Mouse (Mus musculus): ENCODE results near the gene Slc5a5. TPM values are rescaled to one million over a fixed set of nuclear protein-coding genes. Genes with fewer than 3 reads are reported as not detected.

The Slc5a5 gene
- polyA plus RNA-seq, 2 experiments, result 0.03 to 0.10 TPM

GRCm38 (mm10) chr8:70911596-70911995 lies 19.0 kb upstream of the Slc5a5 start:
- no peak overlapping the region for H3K4me3 ChIP-seq (ENCODE audit: insufficient read depth in 1 of 2, low read depth in 2 of 2, low read length in 2 of 2)
- H3K27me3 ChIP-seq (ENCODE audit: control insufficient read depth, insufficient read depth, low read length), result no peaks in the 10 kb centered on the region
- H3K27ac ChIP-seq, result no peak overlapping the region
- H3K4me1 ChIP-seq (replicated peaks; ENCODE audit: control insufficient read depth in 2 of 2, insufficient read depth in 2 of 2, low read length in 1 of 2), result peaks cover 10 to 12% of the 10 kb centered on the region in 2 experiments; a peak in 3 of 4 replicates
- TF ChIP-seq CTCF (IDR thresholded peaks at IDR 0.05; ENCODE audit: low read depth) (peak; percentile 40; the same call in 1 of the 2 replicates), EP300 (IDR thresholded peaks at IDR 0.05; ENCODE audit: low read depth) (no peak)
- DNase-seq (ENCODE audit: low read depth in 3 of 3, low spot score in 3 of 3) (no peak), ATAC-seq (ENCODE audit: insufficient read depth) (no peak)
- 78% methylated on average over 5 of the region's 5 CpGs for WGBS (ENCODE audit: insufficient replicate concordance)
- H3K9ac ChIP-seq (replicated peaks), result no peak overlapping the region
- H3K9me3 ChIP-seq (ENCODE audit: control insufficient read depth, low read length), result no peaks in the 10 kb centered on the region
- no peak overlapping the region for H3K4me2 ChIP-seq (ENCODE audit: low read depth)
- peaks cover 23% of the 10 kb centered on the region for H3K36me3 ChIP-seq (replicated peaks; ENCODE audit: control insufficient read depth, insufficient read depth, low read depth)

GRCm38 (mm10) chr8:70907518-70907917 lies 15.0 kb upstream of the Slc5a5 start:
- WGBS (ENCODE audit: insufficient replicate concordance), result 33% methylated on average over 2 of the region's 2 CpGs
- H3K9ac ChIP-seq (replicated peaks), result 0 out of 2 replicates have a peak overlapping the region, but pooled peaks have one; percentile 18
- no peak for ATAC-seq (ENCODE audit: insufficient read depth)
- TF ChIP-seq CTCF (IDR thresholded peaks at IDR 0.05; ENCODE audit: low read depth) (no peak), EP300 (IDR thresholded peaks at IDR 0.05; ENCODE audit: low read depth) (peak; percentile 44; the same call in 1 of the 2 replicates)
- H3K4me2 ChIP-seq (ENCODE audit: low read depth), result peak overlapping the region; percentile 85
- peaks cover 15 to 23% of the 10 kb centered on the region in 2 experiments; a peak in 3 of 4 replicates for H3K4me1 ChIP-seq (replicated peaks; ENCODE audit: control insufficient read depth in 2 of 2, insufficient read depth in 2 of 2, low read length in 1 of 2)
- DNase-seq (ENCODE audit: low read depth in 3 of 3, low spot score in 3 of 3), result no peak
- H3K27ac ChIP-seq, result no peak overlapping the region
- no peaks in the 10 kb centered on the region for H3K27me3 ChIP-seq (ENCODE audit: control insufficient read depth, insufficient read depth, low read length)
- peaks cover 3% of the 10 kb centered on the region; the same call in 1 of the 2 replicates for H3K36me3 ChIP-seq (replicated peaks; ENCODE audit: control insufficient read depth, insufficient read depth, low read depth)
- H3K4me3 ChIP-seq (ENCODE audit: insufficient read depth in 1 of 2, low read depth in 2 of 2, low read length in 2 of 2), result no peak overlapping the region
- H3K9me3 ChIP-seq (ENCODE audit: control insufficient read depth, low read length), result no peaks in the 10 kb centered on the region

- no peaks in the 10 kb centered on the region for H3K27me3 ChIP-seq (ENCODE audit: control insufficient read depth, insufficient read depth, low read length)
- H3K4me3 ChIP-seq (ENCODE audit: insufficient read depth in 1 of 2, low read depth in 2 of 2, low read length in 2 of 2), result peak within 1 kb of the TSS; percentile 69 to 87
- peak within 1 kb of the TSS; percentile 59 for H3K27ac ChIP-seq
- no peaks in the 10 kb centered on the region for H3K9me3 ChIP-seq (ENCODE audit: control insufficient read depth, low read length)
- peak within 1 kb of the TSS; percentile 84 for H3K9ac ChIP-seq (replicated peaks)
- TF ChIP-seq CTCF (IDR thresholded peaks at IDR 0.05; ENCODE audit: low read depth) (no peak), EP300 (IDR thresholded peaks at IDR 0.05; ENCODE audit: low read depth) (no peak)
- peak within 1 kb of the TSS; percentile 85 for H3K4me2 ChIP-seq (ENCODE audit: low read depth)
- under 1% methylated on average over 86 of the region's 86 CpGs for WGBS (ENCODE audit: insufficient replicate concordance)
- ATAC-seq (ENCODE audit: insufficient read depth), result peak; percentile 79
- DNase-seq (ENCODE audit: low read depth in 3 of 3, low spot score in 3 of 3), result peak; percentile 48 to 61 (median 49)
- H3K36me3 ChIP-seq (replicated peaks; ENCODE audit: control insufficient read depth, insufficient read depth, low read depth), result no peaks in the 10 kb centered on the region
- H3K4me1 ChIP-seq (replicated peaks; ENCODE audit: control insufficient read depth in 2 of 2, insufficient read depth in 2 of 2, low read length in 1 of 2), result peaks cover 15 to 23% of the 10 kb centered on the region in 2 experiments; a peak in 3 of 4 replicates
Observed at GRCm38 (mm10) chr8:70905831-70906736, 13.5 kb upstream of the Slc5a5 start, which contains the start of gene Map1s. Gene Map1s (plus strand): TSS chr8:70905932.

DNA sequence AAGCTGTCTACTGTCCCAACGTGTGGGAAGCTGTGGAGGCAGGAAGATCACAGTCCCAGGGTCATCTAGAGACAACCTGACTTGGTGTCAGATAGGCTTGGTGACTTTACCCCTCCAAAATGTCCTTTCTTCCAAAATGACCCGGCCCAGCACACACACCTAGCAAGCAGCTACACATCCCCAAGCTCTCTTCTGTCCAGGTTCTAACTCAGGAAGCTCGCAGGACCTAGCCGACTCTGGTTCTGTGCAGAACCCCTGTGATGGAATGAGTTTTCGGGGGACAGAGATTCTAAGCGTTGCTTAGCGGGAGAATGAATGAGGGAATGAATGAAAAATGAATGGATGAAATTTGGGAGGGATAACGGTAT lies 12.9 kb upstream of the Slc5a5 start:
- 4% methylated on average over 8 of the region's 8 CpGs for WGBS (ENCODE audit: insufficient replicate concordance)
- peak; percentile 2; the same call in 1 of the 2 replicates for ATAC-seq (ENCODE audit: insufficient read depth)

GRCm38 (mm10) chr8:70904532-70904931 lies 12.0 kb upstream of the Slc5a5 start:
- DNase-seq (ENCODE audit: low read depth in 3 of 3, low spot score in 3 of 3) (no peak), ATAC-seq (ENCODE audit: insufficient read depth) (no peak)
- Histone ChIP-seq H3K4me3 (ENCODE audit: insufficient read depth in 1 of 2, low read depth in 2 of 2, low read length in 2 of 2) (no peak overlapping the region), H3K36me3 (replicated peaks; ENCODE audit: control insufficient read depth, insufficient read depth, low read depth) (no peaks in the 10 kb centered on the region), H3K9ac (replicated peaks) (no peak overlapping the region), H3K4me2 (ENCODE audit: low read depth) (no peak overlapping the region; the same call in 1 of the 2 replicates), H3K4me1 (replicated peaks; ENCODE audit: control insufficient read depth in 2 of 2, insufficient read depth in 2 of 2, low read length in 1 of 2) (peaks cover 15 to 23% of the 10 kb centered on the region in 2 experiments; a peak in 3 of 4 replicates), H3K27ac (no peak overlapping the region), H3K27me3 (ENCODE audit: control insufficient read depth, insufficient read depth, low read length) (no peaks in the 10 kb centered on the region), H3K9me3 (ENCODE audit: control insufficient read depth, low read length) (no peaks in the 10 kb centered on the region)
- 17% methylated on average over 4 of the region's 4 CpGs for whole genome bisulfite sequencing (ENCODE audit: insufficient replicate concordance)
- TF ChIP-seq EP300 (IDR thresholded peaks at IDR 0.05; ENCODE audit: low read depth) (no peak), CTCF (IDR thresholded peaks at IDR 0.05; ENCODE audit: low read depth) (no peak)

More for the DNA sequence above, 12.9 kb upstream of the Slc5a5 start:
- Histone ChIP-seq H3K27me3 (ENCODE audit: control insufficient read depth, insufficient read depth, low read length) (no peaks in the 10 kb centered on the region), H3K9me3 (ENCODE audit: control insufficient read depth, low read length) (no peaks in the 10 kb centered on the region), H3K4me3 (ENCODE audit: insufficient read depth in 1 of 2, low read depth in 2 of 2, low read length in 2 of 2) (peak overlapping the region; percentile 69 to 87), H3K36me3 (replicated peaks; ENCODE audit: control insufficient read depth, insufficient read depth, low read depth) (no peaks in the 10 kb centered on the region), H3K27ac (peak overlapping the region; percentile 59), H3K4me2 (ENCODE audit: low read depth) (peak overlapping the region; percentile 85), H3K9ac (replicated peaks) (peak overlapping the region; percentile 84), H3K4me1 (replicated peaks; ENCODE audit: control insufficient read depth in 2 of 2, insufficient read depth in 2 of 2, low read length in 1 of 2) (peaks cover 15 to 23% of the 10 kb centered on the region in 2 experiments; a peak in 3 of 4 replicates)
- TF ChIP-seq EP300 (IDR thresholded peaks at IDR 0.05; ENCODE audit: low read depth) (no peak), CTCF (IDR thresholded peaks at IDR 0.05; ENCODE audit: low read depth) (no peak)
- DNase-seq (ENCODE audit: low read depth in 3 of 3, low spot score in 3 of 3), result no peak

Measured in liver, embryonic 14.5 days (tissue).